Mouse (Mus musculus) ES-E14 (cell line): ENCODE measurements around the gene Dop1a. TPM values are rescaled to one million over a fixed set of nuclear protein-coding genes. Genes with fewer than 3 reads are reported as not detected.
A peak's percentile ranks its signal among the peaks of the same experiment; 100 is the strongest.

ENCODE experiments used
- DNase-seq: peaks from one replicate; pipeline ENCODE4 v3.0.0-alpha.2; 2013; ENCODE audit warnings: low read depth, low spot score
- H3K27ac ChIP-seq: 2 replicates; pipeline ENCODE4 v1.5.1; 2012; ENCODE audit warnings: low read depth, mild to moderate bottlenecking, low read length, moderate library complexity, mixed read lengths; ENCODE audit not compliant: poor library complexity, insufficient read depth, severe bottlenecking
- H3K36me3 ChIP-seq: 2 replicates; pipeline ENCODE4 v1.6.1; 2012; ENCODE audit warnings: mild to moderate bottlenecking, low read length, moderate library complexity, mixed read lengths; ENCODE audit not compliant: control insufficient read depth, poor library complexity, insufficient read depth, severe bottlenecking
- H3K4me1 ChIP-seq, 2 experiments: fragments of 150-350 bp in 1 of 2; sonication (generic) in 1 of 2; 2 replicates each; pipeline ENCODE4 v1.6.1; 2012; ENCODE audit warnings: low read length in 2 of 2, mild to moderate bottlenecking in 1 of 2, mixed read lengths in 1 of 2; ENCODE audit not compliant: control insufficient read depth in 2 of 2, insufficient read depth in 2 of 2, poor library complexity in 1 of 2
- H3K4me3 ChIP-seq, 2 experiments: fragments of 150-350 bp in 1 of 2; sonication (generic) in 1 of 2; 2 replicates each; pipeline ENCODE4 v1.5.1; 2012; ENCODE audit warnings: low read length in 2 of 2, low read depth in 1 of 2, mild to moderate bottlenecking in 1 of 2, mixed read lengths in 1 of 2; ENCODE audit not compliant: insufficient read depth in 1 of 2, poor library complexity in 1 of 2, severe bottlenecking in 1 of 2
- H3K9ac ChIP-seq: 2 replicates; pipeline ENCODE4 v1.6.1; 2012; ENCODE audit warnings: low read depth, mild to moderate bottlenecking, low read length, mixed read lengths; ENCODE audit not compliant: poor library complexity, insufficient read depth, severe bottlenecking
- H3K9me3 ChIP-seq: fragments of 150-350 bp; sonication (generic); 2 replicates; pipeline ENCODE4 v1.6.1; 2012; ENCODE audit warnings: low read depth, mild to moderate bottlenecking, low read length; ENCODE audit not compliant: control insufficient read depth, insufficient read depth
- CHD2 ChIP-seq: IDR thresholded peaks from 2 replicates; pipeline ENCODE4 v1.6.1; 2014; ENCODE audit warnings: mild to moderate bottlenecking, low read depth, low read length, inconsistent platforms
- HCFC1 ChIP-seq: IDR thresholded peaks from 2 replicates; pipeline ENCODE4 v1.6.1; 2012; ENCODE audit warnings: low read length, inconsistent platforms, borderline replicate concordance; ENCODE audit not compliant: insufficient read depth
- MAFK ChIP-seq: IDR thresholded peaks from 2 replicates; pipeline ENCODE4 v1.6.1; 2014; ENCODE audit warnings: mild to moderate bottlenecking, low read depth, low read length, inconsistent platforms; ENCODE audit not compliant: insufficient read depth
- ZC3H11A ChIP-seq: IDR thresholded peaks from 2 replicates; pipeline ENCODE4 v1.6.1; 2012; ENCODE audit warnings: low read depth, mild to moderate bottlenecking, inconsistent platforms, low read length, borderline replicate concordance
- ZNF384 ChIP-seq: IDR thresholded peaks from 2 replicates; pipeline ENCODE4 v1.6.1; 2012; ENCODE audit warnings: low read depth, low read length, inconsistent platforms
- in situ Hi-C, 2 experiments: fragments of 600-800 bp; cut with MboI; formaldehyde crosslinking; loops; one replicate each; pipeline ENCODE4 v1.15.1; 2025; ENCODE audit warnings: low sequenced_read_pairs in 2 of 2, inconsistent platforms in 1 of 2; ENCODE audit not compliant: unreplicated experiment in 2 of 2
- total RNA-seq: library from RNA; depleted of rRNA; stranded (reverse); fragments of 300-350 nt; gene quantifications from 2 replicates; pipeline ENCODE4 v1.2.3, GENCODE M21; 2012; rRNA removed

Dop1a gene
- 19.6 and 20.5 TPM in 2 replicates for total RNA-seq

DNA sequence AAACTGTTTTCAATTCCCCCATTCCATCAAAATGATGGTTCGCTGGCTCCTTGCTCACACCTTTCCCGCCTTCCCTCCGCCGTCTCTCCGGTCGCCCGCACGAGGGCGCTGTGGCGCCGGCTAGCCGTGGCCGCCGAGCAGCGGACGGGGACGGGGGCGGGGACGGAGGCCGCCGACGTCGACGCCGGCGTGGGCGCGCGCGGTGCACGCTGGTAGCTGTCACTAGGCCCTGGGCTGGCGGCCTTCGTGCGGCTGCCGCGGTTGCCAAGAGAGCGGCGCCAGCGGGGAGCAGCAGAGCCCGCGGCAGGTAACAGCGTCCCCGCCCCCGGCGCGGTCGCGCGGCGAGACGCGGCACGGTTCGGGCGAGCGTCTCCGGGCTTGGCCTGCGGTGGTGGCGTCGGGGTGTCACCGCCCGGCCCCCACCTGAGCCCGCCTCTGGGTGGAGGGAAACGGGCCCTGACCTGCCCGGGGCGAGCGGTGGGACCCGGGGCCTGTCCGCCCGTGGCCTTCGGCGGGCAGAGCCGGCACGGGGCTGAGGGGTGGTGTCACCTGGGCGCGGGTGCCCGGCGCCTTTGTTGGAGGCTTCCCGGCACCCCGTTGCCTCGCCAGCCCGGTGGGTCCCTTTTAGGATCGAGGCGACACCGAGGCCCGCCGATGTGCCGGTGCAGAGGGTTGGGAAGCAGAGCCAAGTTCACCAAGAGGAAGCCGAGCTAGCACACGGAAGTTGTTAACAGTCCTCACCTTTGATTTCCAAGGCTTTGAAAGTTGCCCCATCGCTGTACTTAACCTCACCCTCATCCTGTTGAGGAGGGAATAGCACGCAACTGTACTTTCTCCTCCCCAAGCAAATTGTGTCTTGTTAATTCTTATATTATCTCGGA is at the start of gene Dop1a:
Gene Dop1a, plus strand, starts transcription at position 165 of the 881 bp plus-strand sequence.
- Histone ChIP-seq H3K36me3 (no peaks in the 10 kb centered on the region), H3K9me3 (no peaks in the 10 kb centered on the region), H3K4me1 (0 out of 4 replicates have a peak, but pooled peaks cover 0 to 2% of the 10 kb centered on the region in 2 experiments), H3K4me3 (peak within 1 kb of the TSS; percentile 69 to 85), H3K9ac (peak within 1 kb of the TSS; percentile 72), H3K27ac (no peak within 1 kb of the TSS)
- peak; percentile 67 for DNase-seq
- TF ChIP-seq HCFC1 = 0 out of 2 replicates have a peak, but pooled peaks have one; percentile 49
- no peak for TF ChIP-seq CHD2
- in situ Hi-C loops = loop anchor here (10.0 to 25.0 kb wide), 2 partner anchors 108 to 680 kb away; partner anchors contain the start of genes Pgm3 (in 1 of the 2) and Rwdd2a (in 1 of the 2)

DNA sequence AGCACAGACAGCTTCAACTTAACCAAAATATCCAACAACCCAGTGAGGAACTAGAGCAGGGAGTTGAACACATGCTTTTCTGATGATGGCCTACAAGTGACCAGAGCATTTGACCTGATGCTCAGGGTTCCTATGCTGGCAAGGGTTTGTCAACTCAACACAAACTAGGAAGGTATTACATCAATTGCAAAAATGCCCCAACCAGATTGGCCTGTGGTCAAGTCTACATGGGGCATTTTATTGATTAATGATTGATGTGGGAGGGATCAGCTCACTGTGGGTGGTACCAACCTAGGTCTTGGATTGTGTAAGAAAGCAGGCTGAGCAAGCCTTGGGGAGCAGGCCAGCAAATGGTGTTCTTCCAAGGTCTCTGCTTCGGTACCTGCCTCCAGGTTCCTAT is 49.0 kb upstream of the Dop1a start:
- no peaks in the 10 kb centered on the region for H3K9me3 ChIP-seq
- no peaks in the 10 kb centered on the region for H3K4me1 ChIP-seq
- no peak overlapping the region for H3K27ac ChIP-seq
- H3K36me3 ChIP-seq = no peaks in the 10 kb centered on the region
- TF ChIP-seq ZNF384 (no peak), ZC3H11A (no peak), MAFK (no peak), CHD2 (no peak), HCFC1 (no peak)
- DNase-seq = no peak
- no peak overlapping the region for H3K9ac ChIP-seq
- H3K4me3 ChIP-seq = no peak overlapping the region
- in situ Hi-C loops = no loop called here

DNA sequence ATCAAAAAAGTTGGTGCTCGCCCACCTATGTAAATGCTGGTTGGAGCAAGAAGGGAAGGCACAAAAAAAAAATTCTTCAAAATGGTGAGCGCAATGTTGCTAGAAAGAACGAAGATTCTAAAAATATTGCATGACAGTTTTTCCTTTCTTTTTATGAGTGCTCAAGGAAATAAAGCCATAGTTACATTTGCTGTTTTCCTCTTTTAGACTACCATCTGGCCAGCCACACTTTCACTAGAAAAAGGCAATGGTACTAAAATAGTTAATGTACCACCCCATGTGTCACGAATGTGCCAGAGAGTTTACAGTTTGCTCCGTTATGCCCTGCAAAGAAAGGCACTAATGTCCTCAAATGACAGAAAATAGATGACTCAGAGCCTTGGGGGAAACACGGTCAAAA is 47.6 kb upstream of the Dop1a start:
- Histone ChIP-seq H3K4me3 (no peak overlapping the region), H3K27ac (no peak overlapping the region), H3K9ac (no peak overlapping the region), H3K36me3 (no peaks in the 10 kb centered on the region), H3K4me1 (no peaks in the 10 kb centered on the region), H3K9me3 (no peaks in the 10 kb centered on the region)
- TF ChIP-seq MAFK (no peak), CHD2 (no peak), ZC3H11A (no peak), ZNF384 (no peak), HCFC1 (no peak)
- in situ Hi-C loops = no loop called here
- DNase-seq = no peak

DNA sequence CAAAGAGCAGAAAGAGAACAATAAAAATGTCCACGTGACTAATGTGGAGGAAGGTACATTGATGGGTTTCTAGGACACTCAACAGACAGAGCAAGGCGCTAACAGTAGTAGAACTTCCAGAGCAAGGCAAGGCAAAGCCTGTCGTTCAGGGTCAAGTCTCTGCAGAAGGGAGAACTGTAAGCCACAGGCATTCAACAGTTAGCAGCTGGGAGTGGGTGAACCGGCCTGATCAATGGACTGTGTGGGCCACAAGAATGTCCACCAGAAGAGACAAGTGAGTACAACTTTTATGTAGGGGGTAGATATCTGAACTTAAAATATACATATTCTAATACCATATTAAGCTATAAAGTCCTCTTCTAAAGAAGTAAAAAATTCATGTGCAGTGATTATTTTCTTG is 43.6 kb upstream of the Dop1a start:
- no peaks in the 10 kb centered on the region for H3K4me1 ChIP-seq
- no peak for DNase-seq
- H3K27ac ChIP-seq = no peak overlapping the region
- in situ Hi-C loops = no loop called here
- no peak overlapping the region for H3K9ac ChIP-seq
- H3K9me3 ChIP-seq = no peaks in the 10 kb centered on the region
- H3K4me3 ChIP-seq = no peak overlapping the region
- no peak for TF ChIP-seq ZNF384
- no peak for TF ChIP-seq ZC3H11A
- no peak for TF ChIP-seq MAFK
- H3K36me3 ChIP-seq = no peaks in the 10 kb centered on the region

DNA sequence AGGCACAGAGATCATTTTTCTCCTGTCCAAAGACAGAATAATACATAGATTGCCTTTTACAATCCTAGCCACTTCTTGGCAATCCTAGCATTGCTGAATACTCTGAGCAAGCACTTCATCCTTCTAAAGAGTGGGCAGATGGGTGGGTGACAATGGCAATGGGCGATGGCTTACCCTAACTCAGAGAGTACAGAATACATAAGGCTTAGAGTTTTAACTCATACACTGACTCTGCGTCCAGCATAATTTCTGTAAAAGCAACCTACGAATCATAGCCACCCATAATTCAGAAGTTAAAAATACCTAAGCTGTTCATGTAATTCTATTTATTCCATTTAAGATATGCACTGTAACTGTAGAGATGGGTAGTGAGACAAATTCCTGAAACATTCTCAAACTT is 31.4 kb upstream of the Dop1a start:
- Histone ChIP-seq H3K36me3 (no peaks in the 10 kb centered on the region), H3K27ac (no peak overlapping the region), H3K4me1 (no peaks in the 10 kb centered on the region), H3K9me3 (no peaks in the 10 kb centered on the region), H3K4me3 (no peak overlapping the region), H3K9ac (no peak overlapping the region)
- in situ Hi-C loops = no loop called here
- DNase-seq = no peak
- no peak for TF ChIP-seq ZNF384
- TF ChIP-seq HCFC1 = no peak
- TF ChIP-seq ZC3H11A = no peak
- no peak for TF ChIP-seq MAFK
- no peak for TF ChIP-seq CHD2
